Mouse (Mus musculus): ENCODE results near the gene Picalm.

Gene Picalm

GRCm38 (mm10) chr7:90129732-90130392, at the start of gene Picalm:
Picalm (plus strand) TSS chr7:90130213.
- peak; percentile 98 for DNase-seq (ENCODE audit: low spot score in 2 of 2)

DNA sequence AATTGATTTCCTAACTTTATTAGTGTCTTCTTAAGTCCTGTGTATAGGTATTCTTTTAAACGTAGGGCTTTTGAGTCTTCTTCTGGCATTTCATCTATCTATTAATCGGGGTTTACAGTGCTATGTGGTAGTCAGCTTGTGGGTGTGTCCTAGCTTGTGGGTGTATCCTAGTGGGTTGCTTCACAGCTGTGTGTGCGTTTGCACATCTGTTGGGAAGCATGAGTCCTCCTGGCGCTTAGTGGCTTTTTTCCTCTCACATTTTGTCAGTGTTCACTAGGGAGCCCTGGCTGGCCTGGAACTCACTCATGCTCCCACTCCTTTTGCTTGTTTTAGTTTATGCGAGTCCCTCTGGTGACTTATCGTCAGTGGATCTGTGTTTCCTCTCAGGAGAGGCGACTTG, 46.2 kb upstream of the Picalm start:
- DNase-seq (ENCODE audit: low spot score in 2 of 2): no peak

GRCm38 (mm10) chr7:90084531-90084930, 45.5 kb upstream of the Picalm start:
- no peak for DNase-seq (ENCODE audit: low spot score in 2 of 2)

DNA sequence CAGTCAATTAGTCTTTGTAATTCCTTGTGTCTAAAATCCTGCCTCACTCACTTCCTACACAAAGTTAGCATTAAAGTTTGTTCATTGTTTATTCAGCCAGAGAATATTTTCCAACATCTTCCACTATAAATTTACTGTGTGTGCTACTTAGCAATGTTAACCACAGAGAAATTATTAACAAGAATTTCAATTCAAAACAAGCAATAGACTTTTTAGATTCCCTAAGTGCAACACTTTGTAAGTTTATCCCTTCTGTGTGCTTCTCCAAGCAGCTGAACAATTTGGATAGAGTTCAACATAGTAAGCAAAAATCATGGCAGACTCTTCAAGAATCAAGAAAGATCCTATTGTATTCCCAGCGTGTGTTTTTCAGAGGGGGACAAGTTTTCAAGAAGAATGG, 44.3 kb upstream of the Picalm start:
- DNase-seq (ENCODE audit: low spot score in 2 of 2): no peak

GRCm38 (mm10) chr7:90086821-90087220, 43.2 kb upstream of the Picalm start:
- DNase-seq (ENCODE audit: low spot score in 2 of 2): no peak

GRCm38 (mm10) chr7:90090996-90091395, 39.0 kb upstream of the Picalm start:
- no peak for DNase-seq (ENCODE audit: low spot score in 2 of 2)

GRCm38 (mm10) chr7:90091756-90092155, 38.3 kb upstream of the Picalm start:
- no peak for DNase-seq (ENCODE audit: low spot score in 2 of 2)

- no peak for DNase-seq (ENCODE audit: low spot score in 2 of 2)
Observed at GRCm38 (mm10) chr7:90092452-90093450, 37.3 kb upstream of the Picalm start.

- no peak for DNase-seq (ENCODE audit: low spot score in 2 of 2)
Observed at GRCm38 (mm10) chr7:90095097-90095496, 34.9 kb upstream of the Picalm start.

GRCm38 (mm10) chr7:90095766-90096372, 34.1 kb upstream of the Picalm start:
- no peak for DNase-seq (ENCODE audit: low spot score in 2 of 2)

GRCm38 (mm10) chr7:90096609-90097008, 33.4 kb upstream of the Picalm start:
- DNase-seq (ENCODE audit: low spot score in 2 of 2): no peak

GRCm38 (mm10) chr7:90098253-90098652, 31.8 kb upstream of the Picalm start:
- no peak for DNase-seq (ENCODE audit: low spot score in 2 of 2)

GRCm38 (mm10) chr7:90099248-90099647, 30.8 kb upstream of the Picalm start:
- DNase-seq (ENCODE audit: low spot score in 2 of 2): no peak

DNA sequence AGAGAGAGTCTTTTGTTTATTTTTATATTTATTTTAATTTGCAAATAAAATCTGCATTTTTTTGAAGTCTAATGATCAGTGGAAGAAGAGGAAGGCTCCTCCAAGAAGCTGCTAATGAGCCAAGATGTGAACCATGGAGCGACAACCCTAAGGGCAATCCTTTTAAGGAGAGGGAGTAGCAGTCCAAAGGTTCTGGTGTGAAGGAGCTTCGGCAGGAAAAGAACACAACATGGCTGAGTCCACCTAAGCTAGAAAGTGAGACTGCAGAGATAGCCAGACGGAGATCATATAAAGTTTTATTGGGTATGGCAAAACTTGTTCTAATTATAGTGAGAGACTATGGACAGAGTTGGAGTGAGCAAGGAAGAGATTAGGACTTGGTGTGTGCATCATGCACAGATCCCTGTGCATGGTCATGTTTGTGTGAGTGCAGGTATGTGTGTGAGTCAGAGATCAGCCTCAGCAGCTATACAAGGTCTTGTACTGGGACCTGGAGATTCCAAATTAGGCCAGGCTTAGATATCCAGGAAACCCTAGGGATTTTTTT, 29.3 kb upstream of the Picalm start:
- no peak for DNase-seq (ENCODE audit: low spot score in 2 of 2)

- no peak for DNase-seq (ENCODE audit: low spot score in 2 of 2)
Observed at GRCm38 (mm10) chr7:90116100-90116499, 13.9 kb upstream of the Picalm start.

DNA sequence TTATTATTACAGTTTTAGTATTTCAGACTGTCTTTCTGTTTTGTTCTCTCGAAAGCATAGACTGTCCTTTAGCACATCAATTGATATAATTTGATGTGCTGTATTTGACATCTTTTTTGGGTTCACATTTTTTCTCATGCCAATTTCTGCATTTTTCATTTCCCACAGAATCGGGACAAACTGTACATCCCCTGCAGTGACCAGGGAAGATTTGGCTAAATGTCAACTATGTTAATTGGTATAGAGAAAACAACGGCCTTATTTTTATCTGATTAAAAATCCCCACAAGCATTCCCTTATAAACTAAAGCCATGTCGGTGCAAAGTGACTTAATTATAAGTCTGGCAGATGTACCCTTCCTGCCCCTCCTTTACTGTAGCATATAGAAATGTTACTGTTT, 9.9 kb upstream of the Picalm start:
- DNase-seq (ENCODE audit: low spot score in 2 of 2): no peak

GRCm38 (mm10) chr7:90124991-90125390, 5.0 kb upstream of the Picalm start:
- DNase-seq (ENCODE audit: low spot score in 2 of 2): no peak

- no peak for DNase-seq (ENCODE audit: low spot score in 2 of 2)
Observed at GRCm38 (mm10) chr7:90128631-90129200, 1.3 kb upstream of the Picalm start.

- peak; percentile 78 to 79 for DNase-seq (ENCODE audit: low spot score in 2 of 2)
Observed at GRCm38 (mm10) chr7:90129271-90129731, 712 bp upstream of the Picalm start.

DNA sequence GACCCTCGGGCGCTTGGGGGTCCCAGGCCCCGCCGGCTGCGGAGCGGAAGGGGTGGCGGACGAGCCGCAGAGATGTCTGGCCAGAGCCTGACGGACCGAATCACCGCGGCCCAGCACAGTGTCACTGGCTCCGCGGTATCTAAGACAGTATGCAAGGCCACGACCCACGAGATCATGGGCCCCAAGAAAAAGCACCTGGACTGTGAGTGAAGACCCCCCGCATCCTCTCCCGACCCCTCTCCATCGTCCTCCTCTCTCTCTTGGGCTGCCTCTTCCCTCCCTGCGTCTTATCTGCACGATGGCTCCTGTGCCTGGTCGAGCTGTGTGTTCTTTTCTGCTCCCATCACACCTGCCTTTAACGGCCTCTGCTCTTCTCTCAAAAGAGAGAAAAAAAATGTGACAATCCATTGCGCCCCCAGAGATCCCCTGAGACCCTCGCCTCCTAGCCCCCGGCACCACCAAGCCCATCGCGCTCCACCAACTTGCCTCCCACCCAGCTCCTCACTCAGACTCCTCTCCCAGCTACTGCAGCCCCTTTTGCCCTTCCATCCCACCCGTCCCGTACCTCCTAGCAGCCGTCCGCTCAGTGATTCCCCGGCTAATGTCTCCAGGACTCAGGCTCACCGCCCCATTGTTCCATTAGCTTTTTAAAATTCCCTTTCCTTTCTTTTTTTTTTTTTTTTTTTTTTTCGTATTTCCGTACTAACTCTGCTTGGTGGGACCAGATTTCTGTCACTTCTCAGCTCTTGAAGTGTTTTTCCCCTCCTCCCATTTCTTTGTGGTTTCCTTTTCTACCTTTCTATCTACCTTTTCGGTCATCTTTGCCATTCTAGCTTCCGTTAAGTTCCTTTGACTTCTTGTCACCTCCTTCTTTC, 725 bp downstream of the Picalm start:
- DNase-seq (ENCODE audit: low spot score in 2 of 2): no peak

GRCm38 (mm10) chr7:90131376-90131651, 1.3 kb downstream of the Picalm start:
- DNase-seq (ENCODE audit: low spot score in 2 of 2): no peak

All from natural killer cell, adult 2 months (primary cell).